24 mouse cellular contexts compared by ENCODE assay signal in the genomic region with DNA sequence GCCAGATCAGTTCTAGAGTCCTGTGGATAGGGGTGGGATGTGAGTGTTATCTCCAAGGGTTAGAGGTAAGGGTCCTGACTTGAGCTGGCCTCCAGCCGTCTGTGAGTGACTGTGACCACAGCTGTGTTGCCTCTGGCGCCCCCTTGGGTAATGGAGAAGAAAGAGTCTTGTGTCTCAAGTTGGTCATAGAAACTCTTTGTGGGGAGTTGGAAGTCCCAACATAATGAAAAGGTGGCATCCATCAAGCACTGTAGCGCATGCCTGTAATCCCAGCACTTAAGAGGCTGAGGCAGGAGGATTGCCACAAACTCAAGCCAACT. TPM values are rescaled to one million over a fixed set of nuclear protein-coding genes. Genes with fewer than 3 reads are reported as not detected.
DNase-seq lines count a peak whose midpoint lies in the region; TF ChIP-seq lines count a peak whose summit lies in the region.
"Had no signal": no experiment of that assay in that cellular context is flagged by ENCODE, and none has a peak within 500 bp of the region (broad histone marks: within the 10 kb centered on the region; RNA-seq: fewer than 3 reads in every experiment).

No protein-coding gene starts in this region.

- no peak for TF ChIP-seq POLR2A in lung, adult 2 months (IDR thresholded peaks at IDR 0.05; ENCODE audit: borderline replicate concordance, extremely low read depth, low read depth, low read length)

- H3K4me3 ChIP-seq in lung, adult 2 months (replicated peaks; ENCODE audit: extremely low read depth, low read depth, low read length): no peak overlapping the region
- H3K4me3 ChIP-seq: heart, embryonic 15.5 days; myocyte; neural tube, embryonic 15.5 days had no signal

- H3K4me1 ChIP-seq in lung, adult 2 months (ENCODE audit: control insufficient read depth, insufficient read depth, low read length): peaks cover 10% of the 10 kb centered on the region; the same call in 1 of the 2 replicates

- peak; percentile 31 for DNase-seq in embryo, embryonic 9.5 days (ENCODE audit: extremely low spot score)
- no peak for DNase-seq in embryo, embryonic 10.5 days (ENCODE audit: low spot score)
- no peak for DNase-seq in lung, adult 2 months
- no peak for DNase-seq in lung, adult 18-20 months
- peak; percentile 56 for DNase-seq in thymus, postnatal 4 days
- no peak for DNase-seq in thymus, adult 18-20 months
- no peak for DNase-seq in testis, postnatal 10 days (ENCODE audit: low spot score)
- DNase-seq in adrenal gland, postnatal 14 days: no peak
- DNase-seq: cerebellum, adult 9-11 months; midbrain, embryonic 14.5 days had no signal

- WGBS in lung, adult 2 months: 54% methylated on average over 3 of the region's 3 CpGs

- 0 out of 2 replicates have a peak, but pooled peaks have one; percentile 14 for TF ChIP-seq CTCF in lung, adult 2 months (IDR thresholded peaks at IDR 0.05; ENCODE audit: insufficient read depth, low read length)

RNA-seq across cellular contexts. Expression of gene Gpr157, which starts 5.4 kb away (rescaled TPM):
- 3.8 and 5.0 TPM in 2 replicates for polyA plus RNA-seq in lung, adult 2 months (2012; rRNA removed)
- total RNA-seq in adrenal gland, postnatal 14 days (2021): 1.3 and 2.3 TPM in 2 replicates

RNA-seq across cellular contexts. Expression of gene Slc2a5, which starts 26.5 kb away (rescaled TPM):
- polyA plus RNA-seq in lung, adult 2 months (2012; rRNA removed): 0.66 and 4.5 TPM in 2 replicates
- 0.30 and 0.48 TPM in 2 replicates for total RNA-seq in adrenal gland, postnatal 14 days (2021)
- polyA plus RNA-seq: activated CD4-positive, CD25-positive, alpha-beta regulatory T cell, adult 4 months had no signal

RNA-seq across cellular contexts. Expression of gene Slc2a7, which starts 56.2 kb away (rescaled TPM):
- polyA plus RNA-seq in lung, adult 2 months (2012; rRNA removed): not detected in 2 replicates
- total RNA-seq in adrenal gland, postnatal 14 days (2021): not detected in 2 replicates
- total RNA-seq: adrenal gland, postnatal 25 days; layer of hippocampus, postnatal 25 days; left cerebral cortex, postnatal 25 days had no signal
- polyA plus RNA-seq: activated CD4-positive, CD25-positive, alpha-beta regulatory T cell, adult 4 months; forebrain, embryonic 14.5 days; gonadal fat pad, adult 2 months; heart, embryonic 15.5 days; hindbrain, embryonic 11.5 days; intestine, embryonic 14.5 days; kidney, embryonic 16.5 days; liver, embryonic 11.5 days; macrophage; midbrain, embryonic 14.5 days; myocyte; neural tube, embryonic 15.5 days had no signal

Comparison
In these comparisons a context has a peak if more than half of its experiments do, and no peak if none do; other contexts are left out.
1. DNase-seq: peak in embryo, embryonic 9.5 days (single experiment) and thymus, postnatal 4 days (single experiment); none in embryo, embryonic 10.5 days (single experiment), lung, adult 2 months (single experiment), lung, adult 18-20 months (0 of 2), thymus, adult 18-20 months (0 of 2), testis, postnatal 10 days (single experiment) and adrenal gland, postnatal 14 days (single experiment).